Mouse (Mus musculus) forebrain, embryonic 13.5 days (tissue): ENCODE results near the gene Vmn1r28. TPM values are rescaled to one million over a fixed set of nuclear protein-coding genes. Genes with fewer than 3 reads are reported as not detected.
"Not testable (repeated sequence)": the region's sequence is repeated elsewhere in the genome, so short reads cannot be mapped to it uniquely, and the experiment has no call there.

ENCODE experiments used
- ATAC-seq: fragments of 200-750 bp; cut with Nextera tagmentation; 2 replicates; pipeline ENCODE4 v1.8.0; 2017
- H3K27ac ChIP-seq: fragments of 300-500 bp; sonication (generic); 2 replicates; pipeline ENCODE4 v1.5.1; 2015; ENCODE audit warnings: inconsistent platforms, mild to moderate bottlenecking, moderate library complexity
- H3K27me3 ChIP-seq: fragments of 300-500 bp; sonication (generic); 2 replicates; pipeline ENCODE4 v1.6.1; 2015; ENCODE audit warnings: mild to moderate bottlenecking, inconsistent platforms
- H3K36me3 ChIP-seq: fragments of 300-500 bp; sonication (generic); 2 replicates; pipeline ENCODE4 v1.6.1; 2015; ENCODE audit warnings: mild to moderate bottlenecking, inconsistent platforms; ENCODE audit not compliant: poor library complexity, severe bottlenecking
- H3K4me1 ChIP-seq: fragments of 300-500 bp; sonication (generic); 2 replicates; pipeline ENCODE4 v1.6.1; 2015; ENCODE audit warnings: inconsistent platforms
- H3K4me2 ChIP-seq: fragments of 300-500 bp; sonication (generic); 2 replicates; pipeline ENCODE4 v1.6.1; 2015; ENCODE audit warnings: inconsistent platforms, mild to moderate bottlenecking, moderate library complexity
- H3K4me3 ChIP-seq: fragments of 300-500 bp; sonication (generic); 2 replicates; pipeline ENCODE4 v1.5.1; 2015; ENCODE audit warnings: mild to moderate bottlenecking, inconsistent platforms
- H3K9ac ChIP-seq: fragments of 300-500 bp; sonication (generic); 2 replicates; pipeline ENCODE4 v1.6.1; 2015; ENCODE audit warnings: mild to moderate bottlenecking, inconsistent platforms
- H3K9me3 ChIP-seq: fragments of 300-500 bp; sonication (generic); replicated peaks from 2 replicates; pipeline ENCODE4 v1.6.1; 2016; ENCODE audit warnings: inconsistent platforms
- WGBS: fragments of 180-500 bp; shearing (Covaris S2); methylation state at CpG from one replicate; pipeline ENCODE4 v1.1.7; 2015; 5-methylcytosine and 5-hydroxymethylcytosine counted together
- polyA plus RNA-seq: library from polyadenylated mRNA; unstranded; fragments of >200 nt; fragmentation: Nextera tagmentation; extraction: Ambion mirVana; gene quantifications from 2 replicates; pipeline ENCODE4 v1.2.1, GENCODE M21; 2015

The Vmn1r28 gene
- polyA plus RNA-seq, result not detected in 2 replicates

DNA sequence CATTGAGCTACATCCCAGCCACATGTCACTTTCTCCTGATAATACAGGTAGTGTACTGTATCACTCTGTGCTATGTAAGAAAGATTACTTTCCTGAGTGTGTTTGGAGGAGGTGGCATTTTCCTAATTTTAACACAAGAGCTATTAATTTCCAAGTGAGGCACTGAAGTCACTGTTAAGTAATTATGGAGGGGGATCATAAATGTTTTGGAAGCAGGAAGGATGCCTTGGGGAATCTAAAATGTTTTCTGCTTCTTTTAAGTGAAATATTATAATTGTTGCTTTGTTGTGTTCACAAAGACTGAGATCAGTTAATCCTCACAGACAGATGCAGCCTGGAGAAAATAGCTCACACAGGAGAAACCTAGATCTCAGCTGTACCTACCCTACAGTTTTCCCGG is at the start of gene Vmn1r28:
Gene Vmn1r28, plus strand, starts transcription at position 301 of the 400 bp plus-strand sequence.
- H3K4me3 ChIP-seq, result no peak within 1 kb of the TSS
- H3K4me1 ChIP-seq, result no peaks in the 10 kb centered on the region
- no peak within 1 kb of the TSS for H3K4me2 ChIP-seq
- H3K9ac ChIP-seq, result no peak within 1 kb of the TSS
- no peaks in the 10 kb centered on the region for H3K36me3 ChIP-seq
- 93% methylated on average over 1 of the region's 1 CpGs for WGBS
- no peaks in the 10 kb centered on the region for H3K27me3 ChIP-seq
- H3K27ac ChIP-seq, result no peak within 1 kb of the TSS
- no peaks in the 10 kb centered on the region for H3K9me3 ChIP-seq
- ATAC-seq, result no peak

- no peaks in the 10 kb centered on the region for H3K27me3 ChIP-seq
- ATAC-seq, result no peak
Observed at GRCm38 (mm10) chr6:58216119-58216518, 45.7 kb upstream of the Vmn1r28 start.

DNA sequence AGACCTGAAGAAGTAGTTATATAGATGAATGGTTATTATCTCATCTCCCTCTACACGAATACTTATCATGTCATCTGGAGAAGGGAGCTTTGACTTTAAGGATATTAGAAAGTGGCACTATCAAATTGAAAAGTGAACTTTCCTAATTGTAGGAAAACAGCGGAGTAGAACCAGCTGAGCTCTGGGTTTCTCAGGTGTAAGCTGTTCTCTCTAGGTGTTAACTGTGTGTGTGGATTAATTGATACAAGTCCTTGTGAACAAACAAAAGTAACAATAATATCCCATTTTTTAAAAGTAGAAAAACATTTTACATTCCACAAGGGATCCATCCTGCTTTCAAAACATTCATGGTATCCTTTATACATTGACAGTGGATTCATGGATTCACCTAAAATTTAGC is 43.1 kb upstream of the Vmn1r28 start, which contains the start of gene Vmn1r27:
Gene Vmn1r27, minus strand, starts transcription at position 101 of the 400 bp plus-strand sequence.
- H3K4me2 ChIP-seq, result no peak within 1 kb of the TSS
- H3K9me3 ChIP-seq, result no peaks in the 10 kb centered on the region
- no peaks in the 10 kb centered on the region for H3K27me3 ChIP-seq
- WGBS, result 81% methylated on average over 2 of the region's 2 CpGs
- no peak for ATAC-seq
- H3K36me3 ChIP-seq, result no peaks in the 10 kb centered on the region
- H3K9ac ChIP-seq, result no peak within 1 kb of the TSS
- H3K4me3 ChIP-seq, result no peak within 1 kb of the TSS
- no peaks in the 10 kb centered on the region for H3K4me1 ChIP-seq
- H3K27ac ChIP-seq, result no peak within 1 kb of the TSS

More at GRCm38 (mm10) chr6:58216119-58216518, 45.7 kb upstream of the Vmn1r28 start:
- H3K36me3 ChIP-seq, result no peaks in the 10 kb centered on the region
- WGBS, result 80% methylated on average over 2 of the region's 2 CpGs
- no peak overlapping the region for H3K9ac ChIP-seq
- H3K4me2 ChIP-seq, result no peak overlapping the region
- H3K4me3 ChIP-seq, result no peak overlapping the region
- H3K9me3 ChIP-seq, result no peaks in the 10 kb centered on the region
- no peak overlapping the region for H3K27ac ChIP-seq
- no peaks in the 10 kb centered on the region for H3K4me1 ChIP-seq

- not testable (repeated sequence) for ATAC-seq, H3K27ac ChIP-seq, H3K9me3 ChIP-seq, H3K4me2 ChIP-seq, H3K9ac ChIP-seq, H3K36me3 ChIP-seq, H3K27me3 ChIP-seq, H3K4me1 ChIP-seq, H3K4me3 ChIP-seq
- 94% methylated on average over 1 of the region's 1 CpGs for WGBS
Observed at GRCm38 (mm10) chr6:58279661-58280060, 17.8 kb downstream of the Vmn1r28 start.

- Histone ChIP-seq H3K9ac (no peak overlapping the region), H3K4me1 (no peaks in the 10 kb centered on the region), H3K27ac (no peak overlapping the region), H3K36me3 (no peaks in the 10 kb centered on the region), H3K9me3 (no peaks in the 10 kb centered on the region), H3K27me3 (no peaks in the 10 kb centered on the region), H3K4me3 (no peak overlapping the region), H3K4me2 (no peak overlapping the region)
- ATAC-seq, result no peak
- WGBS, result 64% methylated on average over 2 of the region's 2 CpGs
Observed at GRCm38 (mm10) chr6:58292201-58292600, 30.4 kb downstream of the Vmn1r28 start.

DNA sequence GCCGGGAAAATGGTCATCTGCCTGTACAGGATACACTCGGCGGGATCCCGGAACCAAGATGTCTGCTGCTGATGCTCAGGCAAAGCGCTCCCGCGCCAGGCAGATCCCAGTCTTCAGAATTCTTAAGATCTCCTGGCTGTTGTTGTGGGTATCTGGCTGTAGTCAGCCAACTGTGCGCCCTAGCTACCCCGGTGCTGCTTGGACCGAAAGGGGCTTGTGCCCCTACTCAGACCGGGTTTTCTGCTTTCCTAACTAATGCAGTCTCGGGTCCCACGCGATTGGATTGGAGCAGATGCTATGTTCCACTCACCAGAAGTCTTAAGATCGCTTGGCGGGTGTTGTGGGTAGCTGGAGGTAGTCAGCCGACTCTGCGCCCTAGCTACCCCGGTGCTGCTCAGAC is 36.7 kb downstream of the Vmn1r28 start:
- H3K9me3 ChIP-seq, H3K36me3 ChIP-seq, H3K27me3 ChIP-seq, H3K4me1 ChIP-seq, H3K4me3 ChIP-seq, H3K9ac ChIP-seq, ATAC-seq, H3K4me2 ChIP-seq, H3K27ac ChIP-seq: not testable (repeated sequence)
- 88% methylated on average over 19 of the region's 19 CpGs for WGBS

DNA sequence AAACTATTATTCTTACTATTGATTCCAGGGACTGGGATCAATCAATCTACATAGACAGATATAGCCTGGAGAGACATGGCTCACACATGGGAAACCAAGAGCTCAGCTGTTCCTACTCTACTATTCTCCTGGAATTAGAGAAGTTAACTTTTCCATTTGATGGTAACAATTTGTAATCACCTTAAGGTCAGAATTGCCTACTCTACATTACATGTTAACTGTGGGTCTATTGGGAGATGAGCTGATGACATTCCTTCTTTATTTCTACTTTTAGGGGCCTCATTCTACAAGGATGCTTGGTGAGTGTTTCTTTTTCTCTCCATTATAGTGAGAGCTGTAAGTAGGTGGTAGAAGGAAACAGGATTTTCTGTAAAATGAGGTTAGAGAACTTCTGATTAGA is 39.4 kb downstream of the Vmn1r28 start, which contains the start of gene Vmn1r29:
Gene Vmn1r29, plus strand, starts transcription at position 301 of the 400 bp plus-strand sequence.
- Histone ChIP-seq H3K4me2 (no peak within 1 kb of the TSS), H3K36me3 (no peaks in the 10 kb centered on the region), H3K27me3 (no peaks in the 10 kb centered on the region), H3K4me1 (no peaks in the 10 kb centered on the region), H3K4me3 (no peak within 1 kb of the TSS), H3K9me3 (no peaks in the 10 kb centered on the region), H3K27ac (no peak within 1 kb of the TSS), H3K9ac (no peak within 1 kb of the TSS)
- ATAC-seq, result no peak

Other genes starting within 250 kb of the Vmn1r28 start
- gene Vmn1r26, start 246.9 kb upstream of the Vmn1r28 start, polyA plus RNA-seq, result not detected in 2 replicates
- gene Vmn1r27, start 43.2 kb upstream of the Vmn1r28 start, polyA plus RNA-seq, result not detected in 2 replicates
- not detected in 2 replicates for gene Vmn1r29, start 39.5 kb downstream of the Vmn1r28 start, polyA plus RNA-seq
- not detected in 2 replicates for gene Vmn1r30, start 181.3 kb downstream of the Vmn1r28 start, polyA plus RNA-seq
- not detected in 2 replicates for gene Vmn1r31, start 213.3 kb downstream of the Vmn1r28 start, polyA plus RNA-seq